Mouse (Mus musculus): ENCODE results near the gene Arhgap17. TPM values are rescaled to one million over a fixed set of nuclear protein-coding genes. Genes with fewer than 3 reads are reported as not detected.

Gene Arhgap17
- total and polyA plus RNA-seq, 3 experiments: 6.7 to 56.1 (median 7.4) TPM

DNA sequence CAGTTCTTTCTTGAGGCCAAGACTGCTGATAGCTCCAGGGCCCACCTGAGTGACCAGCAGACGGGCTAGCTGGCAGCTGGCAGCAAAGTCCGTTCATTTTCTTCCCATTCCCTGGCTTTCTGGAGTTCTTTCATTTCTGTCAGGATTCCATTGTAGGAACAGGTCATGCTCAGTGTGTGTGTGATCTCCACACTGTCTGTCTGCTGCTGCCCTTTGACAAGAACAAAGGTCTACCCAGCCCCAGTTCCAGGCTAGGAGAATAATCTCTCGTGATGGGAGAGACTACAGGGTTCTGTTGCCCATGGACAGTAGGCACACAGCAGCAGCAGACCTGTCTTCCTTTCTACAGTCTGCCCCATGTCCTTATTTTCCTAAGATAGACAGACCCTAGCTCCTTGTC is 47.9 kb upstream of the Arhgap17 start:
- TF ChIP-seq GABPA (IDR thresholded peaks at IDR 0.05; ENCODE audit: insufficient replicate concordance, low read depth, low read length) (no peak), POLR2A (IDR thresholded peaks at IDR 0.05; ENCODE audit: low read depth, low read length) (no peak), E2F4 (IDR thresholded peaks at IDR 0.05; ENCODE audit: insufficient replicate concordance, low read depth, low read length) (no peak), RAD21 (IDR thresholded peaks at IDR 0.05; ENCODE audit: low read depth, low read length) (no peak), NRF1 (IDR thresholded peaks at IDR 0.05; ENCODE audit: low read depth, low read length) (no peak), MAX (IDR thresholded peaks at IDR 0.05; ENCODE audit: low read length) (no peak), SMC3 (IDR thresholded peaks at IDR 0.05; ENCODE audit: low read depth, low read length) (no peak), EP300 (IDR thresholded peaks at IDR 0.05; ENCODE audit: low read length) (no peak), CHD1 (IDR thresholded peaks at IDR 0.05; ENCODE audit: low read depth, low read length) (no peak)
- no peak overlapping the region for H3K4me3 ChIP-seq (replicated peaks in 1 of 3; ENCODE audit: low read depth in 2 of 3, low read length in 2 of 3, poor library complexity in 1 of 3)
- H3K27ac ChIP-seq (ENCODE audit: insufficient read depth, low read depth): no peak overlapping the region
- no peak overlapping the region for H3K9ac ChIP-seq (ENCODE audit: insufficient read depth, low read depth)
- no peaks in the 10 kb centered on the region for H3K4me1 ChIP-seq (ENCODE audit: control insufficient read depth in 1 of 2, insufficient read depth in 2 of 2)
- DNase-seq (ENCODE audit: extremely low read depth): no peak
- no peaks in the 10 kb centered on the region for H3K9me3 ChIP-seq (replicated peaks; ENCODE audit: low read length)
- H3K79me2 ChIP-seq (replicated peaks; ENCODE audit: control insufficient read depth, extremely low read depth, insufficient read depth, poor library complexity, severe bottlenecking): no peaks in the 10 kb centered on the region
- in situ Hi-C loops (cut with MboI; ENCODE audit: low pct_ligation_motif_present, low pct_unique_long_range_greater_than_20kb, low sequenced_read_pairs) (no loop called here), dilution Hi-C loops (cut with MboI; ENCODE audit: extremely low pct_ligation_motif_present, extremely low pct_unique_long_range_greater_than_20kb, low sequenced_read_pairs) (no loop called here)
- peaks cover 7 to 63% of the 10 kb centered on the region in 2 experiments for H3K36me3 ChIP-seq (replicated peaks in 1 of 2; ENCODE audit: control insufficient read depth in 1 of 2, insufficient read depth in 1 of 2, low read length in 1 of 2)
- H3K27me3 ChIP-seq (replicated peaks): no peaks in the 10 kb centered on the region
- no peak overlapping the region for H3K4me2 ChIP-seq (ENCODE audit: insufficient read depth, low read depth, poor library complexity, severe bottlenecking)

DNA sequence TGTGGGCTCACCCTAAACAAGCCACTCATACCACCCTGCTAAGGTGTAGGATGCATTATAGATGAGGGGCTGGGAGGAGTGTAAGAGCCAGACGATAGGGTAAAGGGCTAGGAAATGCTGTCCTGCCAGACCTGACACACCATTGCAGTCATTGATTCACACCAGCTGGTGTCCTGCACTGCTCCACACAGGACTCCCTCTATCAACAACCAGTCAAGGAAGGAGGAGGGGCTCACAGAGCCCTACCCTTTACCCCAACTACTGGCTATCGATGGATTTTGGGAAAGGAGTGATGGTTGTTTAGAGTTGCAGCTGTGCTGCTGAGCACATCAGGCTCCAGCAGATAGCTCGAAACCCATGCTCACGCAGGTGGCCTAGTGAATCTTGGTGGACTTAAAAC is 47.1 kb upstream of the Arhgap17 start:
- Histone ChIP-seq H3K27me3 (replicated peaks) (no peaks in the 10 kb centered on the region), H3K4me1 (ENCODE audit: control insufficient read depth in 1 of 2, insufficient read depth in 2 of 2) (no peaks in the 10 kb centered on the region), H3K79me2 (replicated peaks; ENCODE audit: control insufficient read depth, extremely low read depth, insufficient read depth, poor library complexity, severe bottlenecking) (no peaks in the 10 kb centered on the region), H3K36me3 (replicated peaks in 1 of 2; ENCODE audit: control insufficient read depth in 1 of 2, insufficient read depth in 1 of 2, low read length in 1 of 2) (peaks cover 7 to 63% of the 10 kb centered on the region in 2 experiments), H3K27ac (ENCODE audit: insufficient read depth, low read depth) (no peak overlapping the region), H3K4me3 (replicated peaks in 1 of 3; ENCODE audit: low read depth in 2 of 3, low read length in 2 of 3, poor library complexity in 1 of 3) (no peak overlapping the region), H3K4me2 (ENCODE audit: insufficient read depth, low read depth, poor library complexity, severe bottlenecking) (no peak overlapping the region), H3K9me3 (replicated peaks; ENCODE audit: low read length) (no peaks in the 10 kb centered on the region), H3K9ac (ENCODE audit: insufficient read depth, low read depth) (no peak overlapping the region)
- dilution Hi-C loops (cut with MboI; ENCODE audit: extremely low pct_ligation_motif_present, extremely low pct_unique_long_range_greater_than_20kb, low sequenced_read_pairs) (no loop called here), in situ Hi-C loops (cut with MboI; ENCODE audit: low pct_ligation_motif_present, low pct_unique_long_range_greater_than_20kb, low sequenced_read_pairs) (no loop called here)
- TF ChIP-seq TCF12 (IDR thresholded peaks at IDR 0.05; ENCODE audit: low read depth, low read length) (no peak), ZC3H11A (IDR thresholded peaks at IDR 0.05; ENCODE audit: low read depth, low read length) (no peak), SMC3 (IDR thresholded peaks at IDR 0.05; ENCODE audit: low read depth, low read length) (no peak), KAT2A (IDR thresholded peaks at IDR 0.05; ENCODE audit: insufficient replicate concordance, low read length) (no peak), RAD21 (IDR thresholded peaks at IDR 0.05; ENCODE audit: low read depth, low read length) (no peak), USF1 (IDR thresholded peaks at IDR 0.05; ENCODE audit: low read depth, low read length) (no peak), PAX5 (IDR thresholded peaks at IDR 0.05; ENCODE audit: low read length) (no peak), MEF2A (IDR thresholded peaks at IDR 0.05; ENCODE audit: borderline replicate concordance, low read depth, low read length) (no peak), POLR2A (IDR thresholded peaks at IDR 0.05; ENCODE audit: low read depth, low read length) (no peak), ELF1 (IDR thresholded peaks at IDR 0.05; ENCODE audit: low read depth, low read length) (no peak)
- no peak for DNase-seq (ENCODE audit: extremely low read depth)

Data from CH12.LX (cell line).